Mouse (Mus musculus) kidney, postnatal 0 days (tissue): ENCODE data around the gene Eci2. TPM values are rescaled to one million over a fixed set of nuclear protein-coding genes. Genes with fewer than 3 reads are reported as not detected.
"Not testable (repeated sequence)": the region's sequence is repeated elsewhere in the genome, so short reads cannot be mapped to it uniquely, and the experiment has no call there.

Experiments
- ATAC-seq: fragments of 200-750 bp; cut with Nextera tagmentation; replicated peaks from 2 replicates; pipeline ENCODE4 v1.8.0; 2017; ENCODE audit warnings: low read depth, moderate number of reproducible peaks, moderate TSS enrichment, moderate library complexity; ENCODE audit not compliant: low FRiP score
- DNase-seq: peaks from one replicate; pipeline ENCODE4 v3.0.0-alpha.2; 2016; ENCODE audit warnings: low spot score
- H3K27ac ChIP-seq: fragments of 300-500 bp; sonication (generic); 2 replicates; pipeline ENCODE4 v1.5.1; 2014; ENCODE audit warnings: mild to moderate bottlenecking
- H3K27me3 ChIP-seq: fragments of 300-500 bp; sonication (generic); 2 replicates; pipeline ENCODE4 v1.6.1; 2014; ENCODE audit warnings: low read length, mixed read lengths; ENCODE audit not compliant: insufficient read depth
- H3K36me3 ChIP-seq: fragments of 300-500 bp; sonication (generic); 2 replicates; pipeline ENCODE4 v1.6.1; 2014; ENCODE audit warnings: low read length, mixed read lengths; ENCODE audit not compliant: insufficient read depth
- H3K4me1 ChIP-seq: fragments of 300-500 bp; sonication (generic); replicated peaks from 2 replicates; pipeline ENCODE4 v1.6.1; 2014; ENCODE audit warnings: antibody characterized with exemption, low read length, mixed read lengths; ENCODE audit not compliant: insufficient read depth
- H3K4me2 ChIP-seq: fragments of 300-500 bp; sonication (generic); 2 replicates; pipeline ENCODE4 v1.6.1; 2014; ENCODE audit warnings: mild to moderate bottlenecking, low read length, moderate library complexity, mixed read lengths
- H3K4me3 ChIP-seq: fragments of 300-500 bp; sonication (generic); replicated peaks from 2 replicates; pipeline ENCODE4 v1.5.1; 2014; ENCODE audit warnings: low read depth, low read length
- H3K9ac ChIP-seq: fragments of 300-500 bp; sonication (generic); 2 replicates; pipeline ENCODE4 v1.6.1; 2014; ENCODE audit warnings: low read depth, low read length
- H3K9me3 ChIP-seq: fragments of 300-500 bp; sonication (generic); replicated peaks from 2 replicates; pipeline ENCODE4 v1.6.1; 2016; ENCODE audit warnings: low read length, inconsistent platforms, mixed read lengths
- CTCF ChIP-seq: IDR thresholded peaks from 2 replicates; pipeline ENCODE4 v1.5.1; 2016; ENCODE audit warnings: antibody characterized with exemption, low read depth, mild to moderate bottlenecking, moderate library complexity
- WGBS: fragments of 180-500 bp; shearing (Covaris S2); extraction: QIAGEN DNeasy Blood & Tissue Kit; methylation state at CpG from one replicate; pipeline ENCODE4 v1.1.7; 2014; 5-methylcytosine and 5-hydroxymethylcytosine counted together
- polyA plus RNA-seq: library from polyadenylated mRNA; unstranded; fragments of >200 nt; fragmentation: Nextera tagmentation; extraction: Ambion mirVana; gene quantifications from 2 replicates; pipeline ENCODE4 v1.2.1, GENCODE M21; 2015

Eci2 gene
- polyA plus RNA-seq, 1 experiment from 2014 or later: 185 TPM

GRCm38 (mm10) chr13:34993983-34994811, 32.7 kb downstream of the Eci2 start:
- 0 out of 2 replicates have a peak, but pooled peaks cover 3% of the 10 kb centered on the region for H3K36me3 ChIP-seq
- H3K4me3 ChIP-seq: peak overlapping the region; percentile 64
- TF ChIP-seq CTCF: no peak
- H3K9ac ChIP-seq: peak overlapping the region; percentile 87
- no peaks in the 10 kb centered on the region for H3K9me3 ChIP-seq
- peak; percentile 98 for ATAC-seq
- 2% methylated on average over 33 of the region's 33 CpGs for WGBS
- peak overlapping the region; percentile 95 for H3K27ac ChIP-seq
- 0 out of 2 replicates have a peak, but pooled peaks cover 11% of the 10 kb centered on the region for H3K4me1 ChIP-seq
- peak; percentile 97 for DNase-seq
- no peaks in the 10 kb centered on the region for H3K27me3 ChIP-seq
- H3K4me2 ChIP-seq: peak overlapping the region; percentile 81

GRCm38 (mm10) chr13:34993595-34993982, 33.3 kb downstream of the Eci2 start:
- no peak for TF ChIP-seq CTCF
- 0 out of 2 replicates have a peak, but pooled peaks cover 11% of the 10 kb centered on the region for H3K4me1 ChIP-seq
- H3K9me3 ChIP-seq: no peaks in the 10 kb centered on the region
- H3K27me3 ChIP-seq: no peaks in the 10 kb centered on the region
- peak overlapping the region; percentile 95 for H3K27ac ChIP-seq
- peak; percentile 56 for ATAC-seq
- peaks cover 9% of the 10 kb centered on the region; the same call in 1 of the 2 replicates for H3K36me3 ChIP-seq
- H3K9ac ChIP-seq: peak overlapping the region; percentile 87
- peak overlapping the region; percentile 64 for H3K4me3 ChIP-seq
- DNase-seq: no peak
- under 1% methylated on average over 22 of the region's 22 CpGs for WGBS
- H3K4me2 ChIP-seq: peak overlapping the region; percentile 81

- peak overlapping the region; percentile 87; the same call in 1 of the 2 replicates for H3K9ac ChIP-seq
- TF ChIP-seq CTCF: no peak
- peak; percentile 10 for DNase-seq
- ATAC-seq: no peak
- H3K36me3 ChIP-seq: peaks cover 14% of the 10 kb centered on the region; the same call in 1 of the 2 replicates
- H3K4me1 ChIP-seq: 0 out of 2 replicates have a peak, but pooled peaks cover 11% of the 10 kb centered on the region
- H3K27me3 ChIP-seq: no peaks in the 10 kb centered on the region
- no peaks in the 10 kb centered on the region for H3K9me3 ChIP-seq
- H3K4me3 ChIP-seq: peak overlapping the region; percentile 64
- 64% methylated on average over 4 of the region's 4 CpGs for WGBS
- peak overlapping the region; percentile 81 for H3K4me2 ChIP-seq
- H3K27ac ChIP-seq: peak overlapping the region; percentile 95; the same call in 1 of the 2 replicates
Measured at GRCm38 (mm10) chr13:34993085-34993484, 33.8 kb downstream of the Eci2 start.

- peaks cover 26% of the 10 kb centered on the region; the same call in 1 of the 2 replicates for H3K36me3 ChIP-seq
- H3K4me1 ChIP-seq: 0 out of 2 replicates have a peak, but pooled peaks cover 11% of the 10 kb centered on the region
- no peak overlapping the region for H3K4me2 ChIP-seq
- DNase-seq (no peak), ATAC-seq (no peak)
- no peak for TF ChIP-seq CTCF
- H3K9me3 ChIP-seq: no peaks in the 10 kb centered on the region
- H3K27ac ChIP-seq: no peak overlapping the region
- no peak overlapping the region for H3K4me3 ChIP-seq
- WGBS: 52% methylated on average over 4 of the region's 4 CpGs
- H3K9ac ChIP-seq: no peak overlapping the region
- no peaks in the 10 kb centered on the region for H3K27me3 ChIP-seq
Measured at GRCm38 (mm10) chr13:34991581-34992273, 35.2 kb downstream of the Eci2 start.

- H3K27ac ChIP-seq, ATAC-seq, H3K27me3 ChIP-seq, H3K9me3 ChIP-seq, H3K9ac ChIP-seq, H3K4me3 ChIP-seq, DNase-seq, H3K4me1 ChIP-seq, H3K4me2 ChIP-seq: not testable (repeated sequence)
- peaks cover 44% of the 10 kb centered on the region for H3K36me3 ChIP-seq
- WGBS: 93% methylated on average over 1 of the region's 1 CpGs
Measured at GRCm38 (mm10) chr13:34983479-34983878, 43.4 kb downstream of the Eci2 start.

GRCm38 (mm10) chr13:34978635-34979034, 48.3 kb downstream of the Eci2 start:
- 75% methylated on average over 5 of the region's 5 CpGs for WGBS
- not testable (repeated sequence) for H3K4me2 ChIP-seq, DNase-seq, ATAC-seq, H3K27ac ChIP-seq, H3K4me1 ChIP-seq, H3K4me3 ChIP-seq, H3K9me3 ChIP-seq, H3K27me3 ChIP-seq, H3K9ac ChIP-seq
- peaks cover 29% of the 10 kb centered on the region for H3K36me3 ChIP-seq
